Mouse (Mus musculus) c-Kit-positive CD71-negative TER-119-negative erythroid progenitor cells, embryonic 14.5 days (primary cell): Measurements from ENCODE around the gene Chn2.

ENCODE experiments used
- DNase-seq: peaks from one replicate; pipeline ENCODE4 v3.0.0-alpha.2; 2013; ENCODE audit warnings: low read depth

Gene Chn2

GRCm38 (mm10) chr6:54119461-54119860 lies 80.1 kb downstream of the Chn2 start:
- no peak for DNase-seq

GRCm38 (mm10) chr6:54119885-54120666 lies 80.7 kb downstream of the Chn2 start:
- no peak for DNase-seq

GRCm38 (mm10) chr6:54120889-54121288 lies 81.5 kb downstream of the Chn2 start:
- no peak for DNase-seq

- DNase-seq: no peak
These were observed 85.2 kb downstream of the Chn2 start for GRCm38 (mm10) chr6:54124519-54124918.

GRCm38 (mm10) chr6:54125536-54125935 lies 86.2 kb downstream of the Chn2 start:
- no peak for DNase-seq

GRCm38 (mm10) chr6:54126225-54126992 lies 87.1 kb downstream of the Chn2 start:
- no peak for DNase-seq

GRCm38 (mm10) chr6:54126993-54127697 lies 87.8 kb downstream of the Chn2 start:
- no peak for DNase-seq

- no peak for DNase-seq
These were observed 89.3 kb downstream of the Chn2 start for GRCm38 (mm10) chr6:54128702-54129101.

- no peak for DNase-seq
These were observed 90.2 kb downstream of the Chn2 start for GRCm38 (mm10) chr6:54129570-54129969.

- DNase-seq: no peak
These were observed 91.5 kb downstream of the Chn2 start for GRCm38 (mm10) chr6:54130881-54131280.

- no peak for DNase-seq
These were observed 93.2 kb downstream of the Chn2 start for GRCm38 (mm10) chr6:54132576-54132975.

- DNase-seq: no peak
These were observed 93.9 kb downstream of the Chn2 start for GRCm38 (mm10) chr6:54133231-54133630.

- no peak for DNase-seq
These were observed 98.8 kb downstream of the Chn2 start for GRCm38 (mm10) chr6:54138157-54138556.

GRCm38 (mm10) chr6:54140488-54140887 lies 101.1 kb downstream of the Chn2 start:
- DNase-seq: no peak

GRCm38 (mm10) chr6:54141165-54141564 lies 101.8 kb downstream of the Chn2 start:
- DNase-seq: no peak

- DNase-seq: no peak
These were observed 103.7 kb downstream of the Chn2 start for GRCm38 (mm10) chr6:54142848-54143651.

- no peak for DNase-seq
These were observed 104.3 kb downstream of the Chn2 start for GRCm38 (mm10) chr6:54143652-54143960.

GRCm38 (mm10) chr6:54148844-54149526 lies 109.6 kb downstream of the Chn2 start:
- no peak for DNase-seq

- no peak for DNase-seq
These were observed 111.5 kb downstream of the Chn2 start for GRCm38 (mm10) chr6:54150821-54151220.

- no peak for DNase-seq
These were observed 112.3 kb downstream of the Chn2 start for GRCm38 (mm10) chr6:54151443-54152241.

GRCm38 (mm10) chr6:54157097-54157496 lies 117.7 kb downstream of the Chn2 start:
- DNase-seq: no peak
